Mouse (Mus musculus) testis, adult 2 months (tissue): ENCODE results near the gene Xrcc4. TPM values are rescaled to one million over a fixed set of nuclear protein-coding genes. Genes with fewer than 3 reads are reported as not detected.

ENCODE experiments used
- H3K27ac ChIP-seq: fragments of 200-500 bp; 2 replicates; pipeline ENCODE4 v1.5.1; 2012; ENCODE audit warnings: low read depth, low read length; ENCODE audit not compliant: control insufficient read depth, insufficient read depth
- H3K27me3 ChIP-seq: fragments of 200-500 bp; 2 replicates; pipeline ENCODE4 v1.6.1; 2012; ENCODE audit warnings: mild to moderate bottlenecking, low read length, moderate library complexity; ENCODE audit not compliant: control insufficient read depth, insufficient read depth
- H3K36me3 ChIP-seq: fragments of 200-500 bp; 2 replicates; pipeline ENCODE4 v1.6.1; 2012; ENCODE audit warnings: mild to moderate bottlenecking, low read length; ENCODE audit not compliant: control insufficient read depth, insufficient read depth
- H3K4me1 ChIP-seq: fragments of 200-500 bp; 2 replicates; pipeline ENCODE4 v1.6.1; 2012; ENCODE audit warnings: low read length; ENCODE audit not compliant: control insufficient read depth, insufficient read depth
- H3K4me3 ChIP-seq: fragments of 200-500 bp; 2 replicates; pipeline ENCODE4 v1.5.1; 2012; ENCODE audit warnings: low read depth, mild to moderate bottlenecking, low read length, moderate library complexity, mixed read lengths; ENCODE audit not compliant: control insufficient read depth
- CTCF ChIP-seq: fragments of 200-500 bp; IDR thresholded peaks from 2 replicates; pipeline ENCODE4 v1.5.1; 2012; ENCODE audit warnings: low read depth, mild to moderate bottlenecking, inconsistent platforms, low read length, moderate library complexity; ENCODE audit not compliant: control insufficient read depth, insufficient read depth, insufficient replicate concordance
- POLR2A ChIP-seq: fragments of 200-500 bp; IDR thresholded peaks from 2 replicates; pipeline ENCODE4 v1.6.1; 2012; ENCODE audit warnings: low read depth, mild to moderate bottlenecking, inconsistent platforms, low read length, moderate library complexity; ENCODE audit not compliant: control insufficient read depth
- polyA plus RNA-seq: library from polyadenylated mRNA; depleted of rRNA; stranded (reverse); fragments of >200 nt; gene quantifications from 2 replicates; pipeline ENCODE4 v1.2.3, GENCODE M21; 2012; rRNA removed

Gene Xrcc4
- polyA plus RNA-seq, 1 experiment: 21.0 TPM

DNA sequence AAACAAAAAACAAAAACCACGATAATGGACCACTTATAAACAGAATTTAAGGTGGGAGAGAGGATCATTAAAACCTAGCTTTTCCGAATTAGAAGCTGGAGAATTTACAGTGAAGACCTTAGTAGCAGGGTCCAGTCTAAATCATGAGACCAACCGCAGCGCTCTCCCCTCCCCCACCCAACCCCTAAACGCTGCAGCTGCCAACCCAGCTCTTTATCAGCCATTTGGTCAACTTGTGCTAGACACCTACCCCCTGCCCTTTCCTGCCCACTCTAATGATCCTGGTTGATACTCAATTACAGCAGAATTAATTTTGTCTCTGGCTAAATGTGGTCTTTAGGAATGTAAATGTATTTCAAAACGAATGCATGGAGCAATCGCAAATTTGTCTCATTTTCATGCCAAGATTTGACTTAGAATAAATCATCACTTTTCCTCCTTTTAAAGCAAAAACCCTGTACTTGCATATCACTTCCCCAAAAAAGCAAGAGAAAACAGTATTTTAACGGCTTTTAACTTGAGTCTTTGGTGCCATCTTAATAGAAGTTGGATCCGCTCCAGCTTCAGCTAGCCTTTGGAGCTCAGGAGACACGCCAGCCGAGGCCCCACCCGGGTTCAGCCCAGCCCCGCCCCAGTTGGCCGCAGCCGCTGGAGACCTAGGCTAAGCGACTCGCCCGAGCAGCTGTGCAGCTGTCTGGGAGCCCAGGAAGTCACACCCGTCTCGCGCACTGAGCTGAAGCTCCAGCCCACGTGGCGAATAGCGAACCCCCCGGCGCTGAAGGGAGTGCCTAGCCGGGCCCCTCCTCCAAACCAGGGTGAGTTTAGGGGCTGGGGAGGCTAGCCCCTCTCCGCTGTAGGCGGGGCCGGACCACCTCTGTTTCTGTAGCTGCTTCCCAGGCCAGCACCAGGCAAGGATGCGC, 350.4 kb downstream of the Xrcc4 start:
- Histone ChIP-seq H3K4me1 (peaks cover 11% of the 10 kb centered on the region), H3K36me3 (no peaks in the 10 kb centered on the region), H3K27ac (no peak overlapping the region; the same call in 1 of the 2 replicates), H3K27me3 (no peaks in the 10 kb centered on the region), H3K4me3 (peak overlapping the region; percentile 64)
- no peak for TF ChIP-seq CTCF
- TF ChIP-seq POLR2A: no peak

GRCm38 (mm10) chr13:89738275-89738674, 351.1 kb downstream of the Xrcc4 start:
- H3K27me3 ChIP-seq: no peaks in the 10 kb centered on the region
- no peak overlapping the region for H3K27ac ChIP-seq
- TF ChIP-seq CTCF (no peak), POLR2A (no peak)
- no peaks in the 10 kb centered on the region for H3K36me3 ChIP-seq
- H3K4me1 ChIP-seq: peaks cover 11% of the 10 kb centered on the region
- no peak overlapping the region for H3K4me3 ChIP-seq

DNA sequence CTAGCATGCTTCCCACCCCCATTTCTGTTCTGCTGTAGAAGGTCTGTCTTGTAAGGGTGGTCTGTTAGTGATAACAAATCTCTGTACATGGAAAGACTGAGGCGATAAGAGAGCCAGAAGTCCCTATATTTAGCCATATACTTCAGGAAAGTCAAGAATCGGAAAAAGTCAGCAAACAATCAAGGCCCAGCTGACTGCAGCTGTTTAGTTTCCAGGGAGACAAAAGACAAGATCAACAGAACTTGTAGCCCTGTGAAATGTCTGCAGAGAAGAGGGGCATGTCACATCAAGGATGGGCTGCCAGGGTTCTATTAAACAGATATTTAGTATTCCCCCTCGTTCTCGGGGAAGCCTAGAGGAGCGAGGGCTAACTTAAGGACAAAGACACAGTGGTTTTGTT, 354.3 kb downstream of the Xrcc4 start:
- H3K27ac ChIP-seq: no peak overlapping the region
- no peaks in the 10 kb centered on the region for H3K27me3 ChIP-seq
- H3K36me3 ChIP-seq: no peaks in the 10 kb centered on the region
- H3K4me3 ChIP-seq: no peak overlapping the region
- peaks cover 3% of the 10 kb centered on the region for H3K4me1 ChIP-seq
- no peak for TF ChIP-seq CTCF
- no peak for TF ChIP-seq POLR2A

- Histone ChIP-seq H3K27ac (no peak overlapping the region), H3K27me3 (no peaks in the 10 kb centered on the region), H3K4me3 (no peak overlapping the region), H3K36me3 (no peaks in the 10 kb centered on the region), H3K4me1 (no peaks in the 10 kb centered on the region)
- TF ChIP-seq POLR2A: no peak
- no peak for TF ChIP-seq CTCF
These were observed 362.9 kb downstream of the Xrcc4 start for GRCm38 (mm10) chr13:89726492-89726891.

Other genes starting within 250 kb of the Xrcc4 start
- gene Tmem167, start 485 bp downstream of the Xrcc4 start, polyA plus RNA-seq: 1.7 and 2.0 TPM in 2 replicates